ENCODE assay signal across 9 mouse cellular contexts in genomic region chr1:150873231-150873630, GRCm38 (mm10).
DNase-seq lines count a peak whose midpoint lies in the region; ATAC-seq and TF ChIP-seq lines count a peak whose summit lies in the region.
"Had no signal": no experiment of that assay in that cellular context is flagged by ENCODE, and none has a peak within 500 bp of the region (broad histone marks: within the 10 kb centered on the region; RNA-seq: fewer than 3 reads in every experiment).

No protein-coding gene starts in this region.

- 39% methylated on average over 6 of the region's 6 CpGs for WGBS in kidney, embryonic 14.5 days
- WGBS in stomach, postnatal 0 days = 29% methylated on average over 6 of the region's 6 CpGs

- H3K36me3 ChIP-seq in kidney, embryonic 14.5 days (ENCODE audit: control insufficient read depth, insufficient read depth, low read length) = no peaks in the 10 kb centered on the region
- no peaks in the 10 kb centered on the region for H3K36me3 ChIP-seq in stomach, postnatal 0 days (ENCODE audit: control insufficient read depth, insufficient read depth, low read length)

- intact Hi-C loops in gastrocnemius, postnatal 14 days (cut with DNase I; ENCODE audit: low total_unique reads) = no loop called here

- H3K27ac ChIP-seq in kidney, embryonic 14.5 days (ENCODE audit: low read depth, low read length) = peak overlapping the region; percentile 1; the same call in 1 of the 2 replicates
- peak overlapping the region; percentile 35; the same call in 1 of the 2 replicates for H3K27ac ChIP-seq in stomach, postnatal 0 days (replicated peaks)
- H3K27ac ChIP-seq: liver, embryonic 14.5 days had no signal

- no peak overlapping the region for H3K9ac ChIP-seq in kidney, embryonic 14.5 days (ENCODE audit: low read depth, low read length)
- H3K9ac ChIP-seq in stomach, postnatal 0 days (ENCODE audit: low read length) = no peak overlapping the region
- H3K9ac ChIP-seq: liver, embryonic 14.5 days had no signal

- no peak for TF ChIP-seq CTCF in stomach, postnatal 0 days (IDR thresholded peaks at IDR 0.05; ENCODE audit: low read depth)

- no peak overlapping the region for H3K4me3 ChIP-seq in kidney, embryonic 14.5 days (ENCODE audit: low read length)
- no peak overlapping the region for H3K4me3 ChIP-seq in stomach, postnatal 0 days (ENCODE audit: low read depth, low read length)

- no peaks in the 10 kb centered on the region for H3K9me3 ChIP-seq in kidney, embryonic 14.5 days (ENCODE audit: control insufficient read depth, low read length)
- no peaks in the 10 kb centered on the region for H3K9me3 ChIP-seq in stomach, postnatal 0 days (ENCODE audit: control insufficient read depth, low read length)

- peak; percentile 64; the same call in 1 of the 2 replicates for ATAC-seq in kidney, embryonic 14.5 days (ENCODE audit: low FRiP score, low TSS enrichment)
- no peak; the same call in 1 of the 2 replicates for ATAC-seq in stomach, postnatal 0 days (ENCODE audit: low FRiP score, low TSS enrichment)
- no peak for ATAC-seq in erythroblast, adult 5-6 weeks (replicated peaks; ENCODE audit: low FRiP score, poor library complexity, severe bottlenecking)
- no peak for ATAC-seq in activated CD4-positive, CD25-positive, alpha-beta regulatory T cell, adult 4 months
- no peak for ATAC-seq in megakaryocyte, adult 5-6 weeks (ENCODE audit: poor library complexity, severe bottlenecking)

- H3K4me1 ChIP-seq in kidney, embryonic 14.5 days (ENCODE audit: control insufficient read depth, insufficient read depth, low read length) = peaks cover 3% of the 10 kb centered on the region; the same call in 1 of the 2 replicates
- H3K4me1 ChIP-seq in stomach, postnatal 0 days (replicated peaks; ENCODE audit: control insufficient read depth, insufficient read depth) = no peaks in the 10 kb centered on the region; the same call in 1 of the 2 replicates

- H3K4me2 ChIP-seq in kidney, embryonic 14.5 days (replicated peaks; ENCODE audit: low read depth, low read length) = no peak overlapping the region
- 0 out of 2 replicates have a peak overlapping the region, but pooled peaks have one; percentile 3 for H3K4me2 ChIP-seq in stomach, postnatal 0 days (replicated peaks; ENCODE audit: low read depth)

- DNase-seq in spleen, postnatal 36 days (ENCODE audit: low spot score in 2 of 2) = peak; percentile 4
- DNase-seq in spleen, adult 18-20 months = no peak
- DNase-seq in gastrocnemius, postnatal 14 days = peak; percentile 47
- no peak for DNase-seq in stomach, postnatal 0 days (ENCODE audit: low spot score)

- no peak for TF ChIP-seq EP300 in stomach, postnatal 0 days (optimal IDR thresholded peaks at IDR 0.05)

- H3K27me3 ChIP-seq in kidney, embryonic 14.5 days (ENCODE audit: control insufficient read depth, insufficient read depth, low read length) = no peaks in the 10 kb centered on the region
- H3K27me3 ChIP-seq in stomach, postnatal 0 days (ENCODE audit: control insufficient read depth, insufficient read depth, low read length) = no peaks in the 10 kb centered on the region

Comparison
In these comparisons a context has a peak if more than half of its experiments do, and no peak if none do; other contexts are left out.
1. DNase-seq: peak in spleen, postnatal 36 days (2 of 2) and gastrocnemius, postnatal 14 days (single experiment); none in spleen, adult 18-20 months (0 of 2) and stomach, postnatal 0 days (single experiment).